Mouse (Mus musculus): Measurements from ENCODE around the gene Cd1d1. TPM values are rescaled to one million over a fixed set of nuclear protein-coding genes. Genes with fewer than 3 reads are reported as not detected.
"Not testable (repeated sequence)": the region's sequence is repeated elsewhere in the genome, so short reads cannot be mapped to it uniquely, and the experiment has no call there.

Gene Cd1d1
- 87.1 and 87.8 TPM in 2 replicates for polyA plus RNA-seq (2015; fragmentation: Nextera tagmentation; extraction: Ambion mirVana)

GRCm38 (mm10) chr3:86999415-86999740, at the start of gene Cd1d1:
Cd1d1 (minus strand) TSS chr3:86999441.
- H3K27me3 ChIP-seq: no peaks in the 10 kb centered on the region
- 34% methylated on average over 8 of the region's 8 CpGs for WGBS

DNA sequence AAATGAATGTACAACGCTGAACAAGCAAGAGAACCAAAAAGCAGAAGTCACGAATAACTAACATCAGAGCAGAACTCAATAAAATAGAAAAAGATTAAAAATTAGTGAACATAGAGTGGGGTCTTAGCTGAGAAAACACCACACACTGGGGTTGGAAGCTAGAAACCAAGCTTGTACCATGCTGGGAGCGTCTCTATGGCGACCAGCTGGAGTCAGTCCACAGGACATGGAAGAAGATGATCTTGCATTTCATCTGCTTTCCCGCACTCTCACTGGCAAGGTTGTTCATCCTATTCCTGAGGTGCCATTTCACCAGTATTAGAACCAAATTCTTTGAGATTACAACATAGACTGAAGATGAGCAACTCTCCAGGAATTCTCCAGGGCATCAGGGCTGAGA, 48.6 kb upstream of the Cd1d1 start:
- Histone ChIP-seq H3K36me3 (no peaks in the 10 kb centered on the region), H3K27ac (no peak overlapping the region), H3K27me3 (no peaks in the 10 kb centered on the region), H3K9me3 (no peaks in the 10 kb centered on the region), H3K4me1 (replicated peaks) (0 out of 2 replicates have a peak, but pooled peaks cover 6% of the 10 kb centered on the region), H3K4me3 (no peak overlapping the region), H3K4me2 (no peak overlapping the region), H3K9ac (no peak overlapping the region)
- 84% methylated on average over 5 of the region's 5 CpGs for WGBS
- ATAC-seq (ENCODE audit: low FRiP score): no peak

More at GRCm38 (mm10) chr3:86999415-86999740, at the start of gene Cd1d1:
- H3K36me3 ChIP-seq: no peaks in the 10 kb centered on the region
- ATAC-seq (ENCODE audit: low FRiP score): no peak
- H3K4me2 ChIP-seq: peak within 1 kb of the TSS; percentile 59
- H3K4me3 ChIP-seq: peak within 1 kb of the TSS; percentile 56
- H3K9me3 ChIP-seq: no peaks in the 10 kb centered on the region
- H3K4me1 ChIP-seq (replicated peaks): peaks cover 14% of the 10 kb centered on the region
- H3K27ac ChIP-seq: peak within 1 kb of the TSS; percentile 91
- H3K9ac ChIP-seq: peak within 1 kb of the TSS; percentile 78

DNA sequence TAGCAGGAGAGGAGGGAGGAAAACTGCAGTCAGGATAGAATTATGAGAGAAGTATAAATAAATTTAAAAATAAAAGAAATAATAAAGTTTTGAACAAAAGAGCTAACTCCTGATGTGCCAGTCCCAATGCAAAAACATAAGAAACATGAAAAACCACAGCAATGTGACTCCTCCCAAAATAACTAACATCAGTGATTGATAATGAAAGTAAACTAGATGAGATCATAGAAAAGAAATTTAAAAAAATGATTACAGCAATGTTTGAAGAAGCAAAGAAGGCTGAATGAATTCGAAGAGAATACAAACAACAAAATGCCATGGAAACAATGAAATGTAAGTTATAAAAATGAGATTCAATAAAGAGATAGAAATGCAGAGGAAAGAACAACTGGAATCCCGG, 42.5 kb upstream of the Cd1d1 start:
- no peak overlapping the region for H3K4me3 ChIP-seq
- no peaks in the 10 kb centered on the region for H3K9me3 ChIP-seq
- 80% methylated on average over 2 of the region's 2 CpGs for WGBS
- H3K9ac ChIP-seq: no peak overlapping the region
- ATAC-seq (ENCODE audit: low FRiP score): no peak
- H3K27me3 ChIP-seq: no peaks in the 10 kb centered on the region
- no peaks in the 10 kb centered on the region for H3K36me3 ChIP-seq
- no peak overlapping the region for H3K4me2 ChIP-seq
- no peaks in the 10 kb centered on the region for H3K4me1 ChIP-seq (replicated peaks)
- H3K27ac ChIP-seq: no peak overlapping the region

- WGBS: 91% methylated on average over 6 of the region's 6 CpGs
- H3K27me3 ChIP-seq: no peaks in the 10 kb centered on the region
- H3K9me3 ChIP-seq: no peaks in the 10 kb centered on the region
- no peaks in the 10 kb centered on the region for H3K36me3 ChIP-seq
- H3K4me3 ChIP-seq: no peak overlapping the region
- ATAC-seq (ENCODE audit: low FRiP score): no peak
- H3K9ac ChIP-seq: no peak overlapping the region
- no peak overlapping the region for H3K4me2 ChIP-seq
- no peaks in the 10 kb centered on the region for H3K4me1 ChIP-seq (replicated peaks)
- no peak overlapping the region for H3K27ac ChIP-seq
Measured at GRCm38 (mm10) chr3:87038500-87038899, 39.3 kb upstream of the Cd1d1 start.

DNA sequence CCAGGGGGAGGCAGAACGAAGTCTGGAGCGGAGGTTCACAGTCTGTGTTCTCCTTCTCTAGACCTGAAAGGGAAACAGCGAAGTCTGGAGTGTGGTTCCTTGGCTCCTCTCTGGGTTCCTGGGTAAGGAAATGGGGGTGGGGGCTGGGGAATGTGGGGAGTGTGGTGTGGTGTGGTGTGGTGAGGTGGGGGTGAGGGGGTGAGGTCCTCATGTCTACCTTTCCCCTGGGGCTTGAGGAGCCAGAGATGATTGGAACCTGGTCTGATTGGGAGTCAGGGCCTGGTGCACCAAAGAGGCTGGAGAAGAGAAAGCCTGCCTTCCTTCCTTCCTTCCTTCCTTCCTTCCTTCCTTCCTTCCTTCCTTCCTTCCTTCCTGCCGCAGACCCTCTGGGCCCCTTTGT, 34.8 kb upstream of the Cd1d1 start:
- no peak for ATAC-seq (ENCODE audit: low FRiP score)
- Histone ChIP-seq H3K27me3 (no peaks in the 10 kb centered on the region), H3K9ac (no peak overlapping the region), H3K9me3 (no peaks in the 10 kb centered on the region), H3K4me1 (replicated peaks) (no peaks in the 10 kb centered on the region), H3K4me2 (no peak overlapping the region), H3K4me3 (no peak overlapping the region), H3K27ac (no peak overlapping the region), H3K36me3 (no peaks in the 10 kb centered on the region)
- 97% methylated on average over 3 of the region's 4 CpGs for WGBS

- no peaks in the 10 kb centered on the region for H3K27me3 ChIP-seq
- no peaks in the 10 kb centered on the region for H3K4me1 ChIP-seq (replicated peaks)
- H3K36me3 ChIP-seq: no peaks in the 10 kb centered on the region
- H3K4me2 ChIP-seq: no peak overlapping the region
- peak; percentile 24; the same call in 1 of the 2 replicates for ATAC-seq (ENCODE audit: low FRiP score)
- H3K4me3 ChIP-seq: no peak overlapping the region
- 28% methylated on average over 8 of the region's 8 CpGs for WGBS
- H3K9me3 ChIP-seq: no peaks in the 10 kb centered on the region
- no peak overlapping the region for H3K27ac ChIP-seq
- no peak overlapping the region for H3K9ac ChIP-seq
Measured at GRCm38 (mm10) chr3:87033357-87033756, 34.1 kb upstream of the Cd1d1 start.

DNA sequence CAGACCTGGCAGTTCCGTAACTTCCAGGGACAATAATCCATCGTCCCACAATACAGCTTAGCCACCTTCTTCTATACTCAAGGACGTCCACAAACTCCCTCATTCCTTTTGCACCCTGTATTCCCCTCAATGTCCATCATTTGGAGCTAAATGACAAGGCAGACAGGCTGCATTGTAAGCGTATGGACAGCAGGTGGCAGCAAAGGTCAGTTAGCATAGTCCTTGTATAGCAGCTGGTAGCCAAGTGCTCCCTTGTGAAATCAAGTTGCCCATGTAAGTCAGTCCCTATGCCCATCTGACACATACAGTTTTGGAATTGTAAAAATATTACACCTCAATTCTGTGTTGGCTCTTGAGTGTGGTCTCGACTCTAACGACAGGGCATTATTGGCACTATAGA, 31.6 kb upstream of the Cd1d1 start:
- ATAC-seq (ENCODE audit: low FRiP score): peak; percentile 59; the same call in 1 of the 2 replicates
- no peaks in the 10 kb centered on the region for H3K27me3 ChIP-seq

DNA sequence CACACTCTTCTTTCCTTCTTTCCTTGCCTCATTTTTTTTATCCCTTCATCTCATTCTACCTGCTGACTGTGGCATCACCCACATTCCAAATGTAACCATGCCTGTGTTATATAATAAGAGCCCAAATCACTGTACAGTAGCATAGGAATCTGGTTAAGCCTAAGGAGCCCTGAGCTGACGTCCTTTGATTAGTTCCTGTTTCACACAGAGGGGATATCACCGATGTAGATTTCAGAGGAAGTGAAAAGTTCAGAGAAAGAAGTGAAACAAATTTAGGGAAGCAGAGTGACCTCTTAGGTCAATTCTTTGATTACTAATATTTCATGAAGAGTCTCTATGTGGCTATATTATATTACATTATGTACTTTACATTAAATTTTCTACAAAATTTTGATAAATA, 18.5 kb upstream of the Cd1d1 start:
- H3K4me1 ChIP-seq (replicated peaks): no peaks in the 10 kb centered on the region
- H3K36me3 ChIP-seq: no peaks in the 10 kb centered on the region
- no peak overlapping the region for H3K4me3 ChIP-seq
- H3K27ac ChIP-seq: no peak overlapping the region
- H3K9ac ChIP-seq: no peak overlapping the region
- H3K9me3 ChIP-seq: 0 out of 2 replicates have a peak, but pooled peaks cover 2% of the 10 kb centered on the region
- H3K4me2 ChIP-seq: no peak overlapping the region
- H3K27me3 ChIP-seq: no peaks in the 10 kb centered on the region
- ATAC-seq (ENCODE audit: low FRiP score): no peak
- WGBS: 81% methylated on average over 2 of the region's 2 CpGs

More for the DNA sequence above, 31.6 kb upstream of the Cd1d1 start:
- Histone ChIP-seq H3K9ac (no peak overlapping the region), H3K9me3 (no peaks in the 10 kb centered on the region), H3K4me3 (no peak overlapping the region), H3K36me3 (no peaks in the 10 kb centered on the region), H3K4me2 (no peak overlapping the region), H3K27ac (no peak overlapping the region), H3K4me1 (replicated peaks) (no peaks in the 10 kb centered on the region)
- 24% methylated on average over 6 of the region's 6 CpGs for WGBS

DNA sequence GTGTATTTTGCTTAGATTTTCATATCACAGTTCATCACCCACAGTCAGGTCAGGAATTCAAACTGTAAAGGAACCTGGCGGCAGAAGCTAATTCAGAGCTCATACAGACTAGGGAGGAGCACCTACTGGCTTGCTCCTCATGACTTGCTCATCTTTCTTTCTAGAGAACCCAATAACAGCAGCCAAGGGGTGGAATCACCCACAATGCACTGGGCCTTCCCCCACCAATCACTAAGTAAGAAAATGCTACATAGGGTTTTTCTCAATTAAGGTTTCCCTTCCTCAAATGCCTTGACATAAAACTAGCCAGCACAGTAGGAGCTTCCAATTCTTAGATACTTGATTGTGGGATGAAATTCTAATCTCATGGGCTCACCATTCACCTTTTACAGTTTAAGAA, 17.8 kb upstream of the Cd1d1 start:
- Histone ChIP-seq H3K27me3 (no peaks in the 10 kb centered on the region), H3K9ac (no peak overlapping the region), H3K36me3 (no peaks in the 10 kb centered on the region), H3K9me3 (0 out of 2 replicates have a peak, but pooled peaks cover 2% of the 10 kb centered on the region), H3K27ac (no peak overlapping the region), H3K4me2 (no peak overlapping the region), H3K4me3 (no peak overlapping the region), H3K4me1 (replicated peaks) (no peaks in the 10 kb centered on the region)
- WGBS: 97% methylated on average over 1 of the region's 1 CpGs
- ATAC-seq (ENCODE audit: low FRiP score): no peak

GRCm38 (mm10) chr3:87015931-87016330, 16.7 kb upstream of the Cd1d1 start:
- no peaks in the 10 kb centered on the region for H3K36me3 ChIP-seq
- no peak overlapping the region for H3K9ac ChIP-seq
- 59% methylated on average over 4 of the region's 4 CpGs for WGBS
- no peaks in the 10 kb centered on the region for H3K27me3 ChIP-seq
- no peak overlapping the region for H3K4me2 ChIP-seq
- no peak for ATAC-seq (ENCODE audit: low FRiP score)
- H3K4me3 ChIP-seq: no peak overlapping the region
- H3K9me3 ChIP-seq: 0 out of 2 replicates have a peak, but pooled peaks cover 2% of the 10 kb centered on the region
- no peak overlapping the region for H3K27ac ChIP-seq
- H3K4me1 ChIP-seq (replicated peaks): no peaks in the 10 kb centered on the region

GRCm38 (mm10) chr3:87012406-87012805, 13.2 kb upstream of the Cd1d1 start:
- H3K9me3 ChIP-seq; H3K4me1 ChIP-seq (replicated peaks); H3K4me3 ChIP-seq; H3K36me3 ChIP-seq; H3K27me3 ChIP-seq; ATAC-seq (ENCODE audit: low FRiP score); H3K9ac ChIP-seq; H3K27ac ChIP-seq; H3K4me2 ChIP-seq: not testable (repeated sequence)
- WGBS: 86% methylated on average over 3 of the region's 3 CpGs

DNA sequence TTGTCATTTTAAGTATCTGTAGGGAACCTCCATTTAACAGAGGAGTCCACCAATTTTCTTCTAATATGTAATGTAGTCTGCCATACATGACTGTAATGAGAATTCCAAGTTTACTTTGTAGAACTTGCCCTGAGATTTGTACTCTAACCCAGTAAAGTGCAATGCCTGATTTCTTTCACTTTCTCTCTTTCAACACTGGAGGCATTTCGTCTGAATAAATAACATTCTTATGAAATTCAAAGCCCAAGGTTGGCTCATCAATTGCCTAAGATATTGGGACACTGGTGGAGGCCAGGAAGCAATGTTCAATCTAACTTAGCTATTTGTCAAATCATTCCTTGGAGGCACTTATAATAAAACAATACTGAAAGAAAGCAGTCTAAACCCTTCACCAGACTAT, 9.0 kb upstream of the Cd1d1 start:
- not testable (repeated sequence) for H3K9me3 ChIP-seq; H3K27me3 ChIP-seq; H3K9ac ChIP-seq; H3K36me3 ChIP-seq; ATAC-seq (ENCODE audit: low FRiP score); H3K4me3 ChIP-seq; H3K4me1 ChIP-seq (replicated peaks); H3K4me2 ChIP-seq; H3K27ac ChIP-seq
- 84% methylated on average over 1 of the region's 1 CpGs for WGBS

GRCm38 (mm10) chr3:87000676-87001075, 1.4 kb upstream of the Cd1d1 start:
- no peaks in the 10 kb centered on the region for H3K27me3 ChIP-seq
- H3K9me3 ChIP-seq: no peaks in the 10 kb centered on the region
- H3K4me1 ChIP-seq (replicated peaks): peaks cover 14% of the 10 kb centered on the region
- H3K36me3 ChIP-seq: no peaks in the 10 kb centered on the region
- no peak overlapping the region for H3K27ac ChIP-seq
- 17% methylated on average over 4 of the region's 4 CpGs for WGBS
- H3K4me3 ChIP-seq: no peak overlapping the region
- H3K4me2 ChIP-seq: no peak overlapping the region
- no peak for ATAC-seq (ENCODE audit: low FRiP score)
- no peak overlapping the region for H3K9ac ChIP-seq

All from hindbrain, embryonic 13.5 days (tissue).